Mouse (Mus musculus) ES-Bruce4 (cell line): ENCODE measurements around the gene Slc22a2.

ENCODE experiments used
- CTCF ChIP-seq: IDR thresholded peaks from one replicate; pipeline ENCODE4 v1.8.1; 2011; ENCODE audit warnings: low read depth, low read length
- POLR2A ChIP-seq: IDR thresholded peaks from one replicate; pipeline ENCODE4 v1.8.1; 2011; ENCODE audit warnings: low read length; ENCODE audit not compliant: insufficient read depth

- TF ChIP-seq CTCF (no peak), POLR2A (no peak)
These were observed 57.2 kb downstream of the Slc22a2 start for GRCm38 (mm10) chr17:12641087-12641486.
